Mouse (Mus musculus) kidney, embryonic 15.5 days (tissue): ENCODE data around the gene Map7. TPM values are rescaled to one million over a fixed set of nuclear protein-coding genes. Genes with fewer than 3 reads are reported as not detected.

Source experiments
- ATAC-seq: fragments of 200-750 bp; cut with Nextera tagmentation; replicated peaks from 2 replicates; pipeline ENCODE4 v1.8.0; 2017; ENCODE audit warnings: moderate TSS enrichment; ENCODE audit not compliant: low FRiP score
- H3K27ac ChIP-seq: fragments of 300-500 bp; sonication (generic); 2 replicates; pipeline ENCODE4 v1.5.1; 2015; ENCODE audit warnings: mild to moderate bottlenecking, inconsistent platforms
- H3K27me3 ChIP-seq: fragments of 300-500 bp; sonication (generic); 2 replicates; pipeline ENCODE4 v1.6.1; 2015; ENCODE audit warnings: inconsistent platforms
- H3K36me3 ChIP-seq: fragments of 300-500 bp; sonication (generic); 2 replicates; pipeline ENCODE4 v1.6.1; 2015; ENCODE audit warnings: inconsistent platforms
- H3K4me1 ChIP-seq: fragments of 300-500 bp; sonication (generic); 2 replicates; pipeline ENCODE4 v1.6.1; 2015; ENCODE audit warnings: inconsistent platforms
- H3K4me2 ChIP-seq: fragments of 300-500 bp; sonication (generic); 2 replicates; pipeline ENCODE4 v1.6.1; 2015; ENCODE audit warnings: moderate library complexity, mild to moderate bottlenecking, inconsistent platforms
- H3K4me3 ChIP-seq: fragments of 300-500 bp; sonication (generic); replicated peaks from 2 replicates; pipeline ENCODE4 v1.5.1; 2015; ENCODE audit warnings: mild to moderate bottlenecking, inconsistent platforms
- H3K9ac ChIP-seq: fragments of 300-500 bp; sonication (generic); 2 replicates; pipeline ENCODE4 v1.6.1; 2015; ENCODE audit warnings: mild to moderate bottlenecking, inconsistent platforms
- H3K9me3 ChIP-seq: fragments of 300-500 bp; sonication (generic); replicated peaks from 2 replicates; pipeline ENCODE4 v1.6.1; 2016; ENCODE audit warnings: inconsistent platforms
- WGBS: fragments of 180-500 bp; shearing (Covaris S2); methylation state at CpG from one replicate; pipeline ENCODE4 v1.1.7; 2015; ENCODE audit warnings: mixed read lengths; 5-methylcytosine and 5-hydroxymethylcytosine counted together
- polyA plus RNA-seq: library from polyadenylated mRNA; unstranded; fragments of >200 nt; fragmentation: Nextera tagmentation; extraction: Ambion mirVana; gene quantifications from 2 replicates; pipeline ENCODE4 v1.2.1, GENCODE M21; 2015

The Map7 gene
- polyA plus RNA-seq: 26.7 and 28.8 TPM in 2 replicates

DNA sequence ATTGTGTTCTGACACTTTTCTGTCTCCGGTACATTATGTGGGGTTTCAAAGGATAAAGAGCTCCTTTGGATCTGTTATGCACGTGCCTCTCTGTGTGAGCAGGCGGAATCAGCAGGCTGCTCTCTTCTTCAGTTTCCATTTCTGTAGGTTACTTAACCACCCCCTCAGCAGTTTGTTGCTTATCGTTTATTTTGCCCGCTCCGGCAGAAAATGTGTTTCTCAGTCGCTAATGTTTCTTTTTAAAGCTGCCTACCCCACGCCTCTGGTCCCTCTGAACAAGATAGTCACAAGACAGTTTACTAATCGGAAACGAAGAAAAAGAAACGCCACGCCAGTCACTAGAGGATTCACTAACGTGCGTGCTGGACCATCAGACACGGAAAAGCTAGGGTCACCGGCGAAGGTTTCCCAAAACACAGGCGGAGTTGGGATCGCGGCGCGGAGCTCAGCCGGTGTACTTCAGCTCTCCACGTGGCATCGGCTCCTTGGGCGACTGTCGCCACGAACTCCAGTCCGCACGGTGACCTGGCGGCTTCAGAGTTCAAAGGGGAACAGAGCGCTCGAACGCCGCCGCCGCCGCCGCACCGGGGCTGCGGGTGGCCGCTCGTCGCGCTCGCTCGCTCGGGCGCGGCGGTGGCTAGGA lies at the start of gene Map7:
Gene Map7, plus strand, starts transcription at position 342 of the 643 bp plus-strand sequence.
- WGBS: 5% methylated on average over 51 of the region's 51 CpGs
- H3K27me3 ChIP-seq: peaks cover 38% of the 10 kb centered on the region

GRCm38 (mm10) chr10:20101456-20101855 lies 46.8 kb upstream of the Map7 start:
- no peaks in the 10 kb centered on the region for H3K9me3 ChIP-seq
- no peak overlapping the region for H3K4me3 ChIP-seq
- WGBS: 97% methylated on average over 6 of the region's 6 CpGs
- H3K27me3 ChIP-seq: no peaks in the 10 kb centered on the region
- peaks cover 2% of the 10 kb centered on the region; the same call in 1 of the 2 replicates for H3K36me3 ChIP-seq
- H3K4me1 ChIP-seq: peaks cover 6% of the 10 kb centered on the region
- no peak overlapping the region for H3K9ac ChIP-seq
- H3K4me2 ChIP-seq: no peak overlapping the region
- no peak for ATAC-seq
- no peak overlapping the region for H3K27ac ChIP-seq

More for the DNA sequence above, at the start of gene Map7:
- no peaks in the 10 kb centered on the region for H3K9me3 ChIP-seq
- peak within 1 kb of the TSS; percentile 88 for H3K4me2 ChIP-seq
- H3K27ac ChIP-seq: peak within 1 kb of the TSS; percentile 61
- H3K4me1 ChIP-seq: peaks cover 9% of the 10 kb centered on the region; the same call in 1 of the 2 replicates
- H3K36me3 ChIP-seq: no peaks in the 10 kb centered on the region
- H3K4me3 ChIP-seq: peak within 1 kb of the TSS; percentile 78
- peak; percentile 19; the same call in 1 of the 2 replicates for ATAC-seq
- H3K9ac ChIP-seq: peak within 1 kb of the TSS; percentile 73

DNA sequence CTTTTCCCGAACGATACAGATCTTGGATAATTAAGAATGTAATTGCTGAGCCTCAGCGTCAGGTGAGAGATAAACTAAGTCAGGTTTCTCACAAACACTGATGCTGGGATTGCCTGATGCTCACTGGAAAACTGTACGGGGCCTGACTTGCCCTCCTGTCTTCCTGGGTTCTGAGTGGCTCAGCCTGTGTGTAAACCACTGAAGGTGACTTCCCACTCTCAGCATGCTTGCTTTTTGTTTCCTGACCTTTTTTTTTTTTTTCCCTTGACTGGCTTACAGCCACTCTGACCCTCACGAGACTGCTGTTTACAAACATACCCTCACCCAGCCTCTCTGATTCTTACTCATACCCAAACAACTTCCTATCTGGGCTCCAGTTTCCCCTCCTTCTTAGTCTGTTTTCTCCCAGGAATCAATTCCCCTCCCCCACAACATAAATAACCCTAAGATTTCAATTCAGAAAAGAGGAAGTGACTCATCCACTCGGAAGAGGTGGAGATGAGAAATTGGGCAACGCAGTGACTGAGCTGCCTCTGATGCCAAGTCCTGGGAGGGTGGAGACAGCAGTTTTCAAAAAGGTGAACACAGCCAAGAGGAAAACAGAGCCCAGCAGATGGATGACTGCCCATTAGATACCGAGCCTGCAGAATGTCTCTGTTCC lies 43.9 kb upstream of the Map7 start:
- Histone ChIP-seq H3K27ac (no peak overlapping the region), H3K27me3 (no peaks in the 10 kb centered on the region), H3K9me3 (no peaks in the 10 kb centered on the region), H3K4me1 (peaks cover 6% of the 10 kb centered on the region), H3K4me2 (no peak overlapping the region), H3K36me3 (peaks cover 11% of the 10 kb centered on the region; the same call in 1 of the 2 replicates), H3K9ac (no peak overlapping the region), H3K4me3 (no peak overlapping the region)
- WGBS: 59% methylated on average over 8 of the region's 8 CpGs
- ATAC-seq: no peak

GRCm38 (mm10) chr10:20105575-20105974 lies 42.7 kb upstream of the Map7 start:
- Histone ChIP-seq H3K27ac (no peak overlapping the region), H3K4me3 (no peak overlapping the region), H3K9me3 (no peaks in the 10 kb centered on the region), H3K4me2 (no peak overlapping the region), H3K9ac (no peak overlapping the region), H3K27me3 (no peaks in the 10 kb centered on the region), H3K4me1 (peaks cover 6% of the 10 kb centered on the region), H3K36me3 (peaks cover 11% of the 10 kb centered on the region; the same call in 1 of the 2 replicates)
- no peak for ATAC-seq
- 63% methylated on average over 4 of the region's 4 CpGs for WGBS

DNA sequence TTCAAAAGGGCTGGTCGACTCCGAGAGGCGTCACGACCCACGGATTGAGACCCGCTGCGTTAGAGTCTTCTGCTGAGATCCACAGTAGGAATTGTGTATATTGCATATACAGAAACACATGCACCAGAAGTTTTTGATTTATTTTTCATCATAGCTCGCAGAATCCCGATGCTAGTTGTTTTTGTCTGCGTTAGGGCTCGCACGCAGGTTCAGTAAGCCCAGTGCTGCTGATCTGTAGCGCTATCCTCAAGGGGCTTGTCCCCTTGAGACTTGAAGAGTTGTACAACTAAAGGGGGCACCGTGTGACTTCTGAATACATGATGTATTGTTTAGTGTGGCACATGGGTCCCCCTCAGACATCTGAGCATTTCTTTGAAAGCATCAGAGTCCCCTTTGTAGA lies 41.2 kb upstream of the Map7 start:
- WGBS: 93% methylated on average over 14 of the region's 14 CpGs
- H3K9me3 ChIP-seq: no peaks in the 10 kb centered on the region
- H3K4me2 ChIP-seq: no peak overlapping the region
- H3K4me3 ChIP-seq: no peak overlapping the region
- ATAC-seq: no peak
- no peak overlapping the region for H3K27ac ChIP-seq
- H3K9ac ChIP-seq: no peak overlapping the region
- H3K36me3 ChIP-seq: peaks cover 11% of the 10 kb centered on the region; the same call in 1 of the 2 replicates
- no peaks in the 10 kb centered on the region for H3K27me3 ChIP-seq
- H3K4me1 ChIP-seq: peaks cover 6% of the 10 kb centered on the region

- H3K4me2 ChIP-seq: no peak overlapping the region
- ATAC-seq: no peak
- H3K27ac ChIP-seq: no peak overlapping the region
- no peaks in the 10 kb centered on the region for H3K27me3 ChIP-seq
- no peak overlapping the region for H3K4me3 ChIP-seq
- no peak overlapping the region for H3K9ac ChIP-seq
- H3K4me1 ChIP-seq: no peaks in the 10 kb centered on the region
- WGBS: 90% methylated on average over 5 of the region's 5 CpGs
- H3K9me3 ChIP-seq: no peaks in the 10 kb centered on the region
- H3K36me3 ChIP-seq: peaks cover 9% of the 10 kb centered on the region; the same call in 1 of the 2 replicates
These were observed 36.8 kb upstream of the Map7 start for GRCm38 (mm10) chr10:20111508-20111907.

DNA sequence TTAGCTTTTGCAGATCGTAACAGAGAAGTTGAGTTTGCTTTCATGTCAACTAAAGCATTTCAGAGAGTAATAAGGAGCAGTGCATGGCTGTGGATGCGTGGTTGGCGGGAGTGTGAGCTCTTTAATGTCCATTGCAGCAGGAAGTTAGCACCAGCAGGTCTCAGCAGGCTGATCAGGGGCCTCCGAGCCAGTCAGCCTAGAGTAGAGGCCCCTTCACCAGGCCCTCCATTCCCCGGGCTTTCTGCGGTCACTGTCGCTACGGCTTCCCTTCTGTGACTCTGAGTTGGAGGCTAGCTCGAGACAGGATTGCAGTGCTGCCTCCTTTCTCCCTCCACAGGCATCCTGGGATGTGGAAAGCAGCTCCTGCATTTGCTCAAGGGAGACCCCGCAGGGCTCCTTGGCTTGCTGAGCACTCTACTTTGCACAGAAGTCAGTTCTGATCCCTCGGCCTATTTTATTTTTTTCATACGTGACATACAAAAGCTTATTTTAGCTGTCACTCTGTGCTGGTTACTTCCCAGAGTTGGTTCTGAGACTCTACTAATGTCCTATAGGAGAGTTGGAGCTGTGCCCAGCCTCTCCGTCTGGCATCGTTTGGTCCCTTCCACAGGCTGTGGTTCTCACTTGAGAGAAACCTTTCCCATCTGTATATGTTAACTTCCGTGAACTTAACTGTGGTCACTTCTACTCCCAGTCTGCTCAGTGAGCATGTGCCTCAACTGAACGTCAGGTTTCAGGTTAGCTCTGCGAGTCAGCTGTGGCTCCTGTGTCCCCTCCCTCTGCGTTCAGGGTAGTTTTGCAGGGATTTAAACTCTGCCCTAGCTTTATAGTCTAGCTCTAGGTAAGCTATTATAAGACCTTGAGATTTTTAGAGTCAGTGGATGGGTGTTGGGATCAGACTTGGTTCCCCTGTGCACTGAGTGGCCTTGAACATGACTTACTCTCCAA lies 36.0 kb upstream of the Map7 start:
- no peaks in the 10 kb centered on the region for H3K4me1 ChIP-seq
- no peak overlapping the region for H3K27ac ChIP-seq
- no peaks in the 10 kb centered on the region for H3K27me3 ChIP-seq
- H3K4me3 ChIP-seq: no peak overlapping the region
- H3K36me3 ChIP-seq: peaks cover 9% of the 10 kb centered on the region; the same call in 1 of the 2 replicates
- no peak overlapping the region for H3K4me2 ChIP-seq
- no peak for ATAC-seq
- H3K9ac ChIP-seq: no peak overlapping the region
- WGBS: 79% methylated on average over 18 of the region's 18 CpGs
- no peaks in the 10 kb centered on the region for H3K9me3 ChIP-seq

- Histone ChIP-seq H3K27me3 (no peaks in the 10 kb centered on the region), H3K27ac (no peak overlapping the region), H3K9me3 (no peaks in the 10 kb centered on the region), H3K4me2 (no peak overlapping the region), H3K36me3 (no peaks in the 10 kb centered on the region), H3K9ac (no peak overlapping the region), H3K4me1 (no peaks in the 10 kb centered on the region), H3K4me3 (no peak overlapping the region)
- no peak for ATAC-seq
- WGBS: 96% methylated on average over 15 of the region's 15 CpGs
These were observed 28.5 kb upstream of the Map7 start for GRCm38 (mm10) chr10:20119504-20120425.

GRCm38 (mm10) chr10:20121981-20122380 lies 26.3 kb upstream of the Map7 start:
- Histone ChIP-seq H3K9me3 (no peaks in the 10 kb centered on the region), H3K27me3 (no peaks in the 10 kb centered on the region), H3K4me1 (no peaks in the 10 kb centered on the region), H3K9ac (no peak overlapping the region), H3K4me3 (no peak overlapping the region), H3K27ac (no peak overlapping the region), H3K4me2 (no peak overlapping the region), H3K36me3 (no peaks in the 10 kb centered on the region)
- 72% methylated on average over 4 of the region's 4 CpGs for WGBS
- ATAC-seq: no peak

DNA sequence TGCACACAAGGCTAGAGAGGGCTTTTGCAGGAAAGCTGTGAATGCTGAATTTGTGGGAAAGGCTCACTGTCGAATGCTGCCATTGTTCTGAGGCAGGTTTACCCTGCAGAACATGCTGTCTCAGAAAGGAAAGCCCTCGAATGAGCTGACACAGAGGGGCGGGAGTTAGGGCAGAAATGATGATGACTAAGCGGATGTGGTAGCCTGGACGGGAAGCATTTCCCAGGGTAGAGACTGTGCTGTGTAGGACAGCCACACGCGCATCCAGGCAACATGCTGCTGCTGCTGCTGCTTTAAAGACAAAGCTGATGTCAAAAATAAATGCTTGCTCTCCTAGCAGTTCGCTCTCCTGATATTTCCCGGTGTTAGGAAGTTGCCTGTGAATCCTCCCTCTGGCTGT lies 24.9 kb upstream of the Map7 start:
- no peaks in the 10 kb centered on the region for H3K27me3 ChIP-seq
- H3K36me3 ChIP-seq: no peaks in the 10 kb centered on the region
- H3K4me3 ChIP-seq: no peak overlapping the region
- no peak overlapping the region for H3K9ac ChIP-seq
- H3K27ac ChIP-seq: no peak overlapping the region
- 0 out of 2 replicates have a peak, but pooled peaks have one; percentile 38 for ATAC-seq
- WGBS: 61% methylated on average over 9 of the region's 9 CpGs
- H3K4me2 ChIP-seq: no peak overlapping the region
- no peaks in the 10 kb centered on the region for H3K9me3 ChIP-seq
- H3K4me1 ChIP-seq: no peaks in the 10 kb centered on the region

DNA sequence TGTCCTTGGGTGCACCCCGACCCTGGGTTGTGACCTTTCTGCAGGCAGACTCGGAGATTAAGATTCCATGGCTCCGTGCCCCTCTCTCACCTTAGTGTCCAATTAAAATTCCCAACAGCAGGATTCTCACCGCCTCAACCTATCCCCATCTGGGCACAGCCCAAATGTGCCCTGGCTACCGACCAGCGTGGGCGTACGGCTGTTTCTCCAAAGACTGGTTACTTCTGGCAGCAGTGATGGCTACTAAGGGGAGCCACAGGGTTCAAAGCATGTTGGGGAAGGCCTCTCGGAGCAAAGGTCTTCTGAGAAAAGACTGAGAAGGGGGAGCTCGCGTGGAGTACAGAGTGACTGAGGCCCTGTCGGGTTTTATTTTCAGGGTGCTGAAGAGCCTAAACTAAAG lies 23.7 kb upstream of the Map7 start:
- H3K4me2 ChIP-seq: no peak overlapping the region
- H3K9ac ChIP-seq: no peak overlapping the region
- no peak overlapping the region for H3K27ac ChIP-seq
- 87% methylated on average over 12 of the region's 12 CpGs for WGBS
- H3K27me3 ChIP-seq: no peaks in the 10 kb centered on the region
- no peaks in the 10 kb centered on the region for H3K36me3 ChIP-seq
- ATAC-seq: no peak
- H3K4me1 ChIP-seq: no peaks in the 10 kb centered on the region
- H3K9me3 ChIP-seq: no peaks in the 10 kb centered on the region
- no peak overlapping the region for H3K4me3 ChIP-seq
